Comparison of ENCODE assay signal across 9 mouse cellular contexts in the genomic region with DNA sequence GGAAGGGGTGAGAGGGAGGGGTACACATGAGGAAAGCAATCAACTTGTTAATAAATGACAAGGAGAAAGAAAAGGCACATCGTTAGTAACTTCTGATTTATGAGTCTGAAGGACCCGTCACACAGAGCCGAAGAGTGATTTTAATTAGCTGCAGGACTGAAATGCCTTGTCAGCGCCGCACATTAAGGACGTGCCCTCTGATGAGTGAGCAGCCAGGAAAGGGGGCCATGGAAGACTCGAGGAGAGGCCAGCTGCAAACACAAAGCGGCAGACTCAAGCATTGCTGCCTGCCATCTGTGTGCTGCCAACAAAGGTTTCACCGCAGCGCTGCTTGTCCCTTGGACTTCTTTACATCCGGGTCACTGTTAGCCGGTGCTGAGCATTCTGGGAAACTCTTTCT.
DNase-seq lines count a peak whose midpoint lies in the region; ATAC-seq lines count a peak whose summit lies in the region.
"Had no signal": no experiment of that assay in that cellular context is flagged by ENCODE, and none has a peak within 500 bp of the region (broad histone marks: within the 10 kb centered on the region; RNA-seq: fewer than 3 reads in every experiment).

No protein-coding gene starts in this region.

- H3K4me3 ChIP-seq in kidney, embryonic 16.5 days (ENCODE audit: low read length) = peak overlapping the region; percentile 20
- no peak overlapping the region for H3K4me3 ChIP-seq in forebrain, embryonic 13.5 days
- no peak overlapping the region for H3K4me3 ChIP-seq in neural tube, embryonic 12.5 days

- 19% methylated on average over 12 of the region's 12 CpGs for WGBS in kidney, embryonic 16.5 days
- 21% methylated on average over 12 of the region's 12 CpGs for WGBS in forebrain, embryonic 13.5 days
- 22% methylated on average over 12 of the region's 12 CpGs for WGBS in neural tube, embryonic 12.5 days

- peaks cover 18% of the 10 kb centered on the region for H3K4me1 ChIP-seq in kidney, embryonic 16.5 days (ENCODE audit: insufficient read depth, low read length)
- H3K4me1 ChIP-seq in forebrain, embryonic 13.5 days = peaks cover 8% of the 10 kb centered on the region; the same call in 1 of the 2 replicates
- 0 out of 2 replicates have a peak, but pooled peaks cover 4% of the 10 kb centered on the region for H3K4me1 ChIP-seq in neural tube, embryonic 12.5 days

- DNase-seq in kidney, adult 11 months = no peak
- DNase-seq in kidney, postnatal 4 days = peak; percentile 46 to 58
- no peak for DNase-seq in thymus, postnatal 14 days
- DNase-seq in T-cell, adult 2 months (ENCODE audit: low spot score) = no peak
- DNase-seq: gastrocnemius, postnatal 36 days had no signal

- ATAC-seq in kidney, embryonic 16.5 days (ENCODE audit: low FRiP score, low TSS enrichment) = peak; percentile 86
- ATAC-seq in forebrain, embryonic 13.5 days = peak; percentile 93
- peak; percentile 78 for ATAC-seq in neural tube, embryonic 12.5 days (ENCODE audit: low FRiP score, low read depth)
- no peak for ATAC-seq in granulocyte monocyte progenitor cell, adult 5-6 weeks (replicated peaks; ENCODE audit: poor library complexity, severe bottlenecking)

- H3K27ac ChIP-seq in kidney, embryonic 16.5 days (ENCODE audit: low read length) = peak overlapping the region; percentile 5; the same call in 1 of the 2 replicates
- peak overlapping the region; percentile 31 for H3K27ac ChIP-seq in forebrain, embryonic 13.5 days
- no peak overlapping the region for H3K27ac ChIP-seq in neural tube, embryonic 12.5 days

- H3K27me3 ChIP-seq in kidney, embryonic 16.5 days (ENCODE audit: insufficient read depth, low read length) = no peaks in the 10 kb centered on the region
- H3K27me3 ChIP-seq in forebrain, embryonic 13.5 days = no peaks in the 10 kb centered on the region
- H3K27me3 ChIP-seq in neural tube, embryonic 12.5 days (replicated peaks) = no peaks in the 10 kb centered on the region

- H3K36me3 ChIP-seq in kidney, embryonic 16.5 days (ENCODE audit: insufficient read depth, low read length) = no peaks in the 10 kb centered on the region
- no peaks in the 10 kb centered on the region for H3K36me3 ChIP-seq in forebrain, embryonic 13.5 days (ENCODE audit: poor library complexity, severe bottlenecking)
- no peaks in the 10 kb centered on the region for H3K36me3 ChIP-seq in neural tube, embryonic 12.5 days

- no peak overlapping the region for H3K9ac ChIP-seq in kidney, embryonic 16.5 days (replicated peaks; ENCODE audit: low read length)
- no peak overlapping the region for H3K9ac ChIP-seq in forebrain, embryonic 13.5 days
- H3K9ac ChIP-seq in neural tube, embryonic 12.5 days = no peak overlapping the region

- H3K4me2 ChIP-seq in kidney, embryonic 16.5 days (replicated peaks; ENCODE audit: low read depth, low read length) = peak overlapping the region; percentile 39
- H3K4me2 ChIP-seq in forebrain, embryonic 13.5 days = peak overlapping the region; percentile 50
- peak overlapping the region; percentile 43 for H3K4me2 ChIP-seq in neural tube, embryonic 12.5 days (replicated peaks)

- H3K9me3 ChIP-seq in kidney, embryonic 16.5 days (ENCODE audit: low read length) = peaks cover 11% of the 10 kb centered on the region; the same call in 1 of the 2 replicates
- no peaks in the 10 kb centered on the region; the same call in 1 of the 2 replicates for H3K9me3 ChIP-seq in forebrain, embryonic 13.5 days (replicated peaks)
- no peaks in the 10 kb centered on the region for H3K9me3 ChIP-seq in neural tube, embryonic 12.5 days

Comparison
In these comparisons a context has a peak if more than half of its experiments do, and no peak if none do; other contexts are left out.
1. DNase-seq: peak in kidney, postnatal 4 days (2 of 2); none in kidney, adult 11 months (single experiment), thymus, postnatal 14 days (single experiment) and T-cell, adult 2 months (single experiment).
2. Peak in every context shown above with its lines, with median percentiles within 50 percentile points of each other: H3K4me2 ChIP-seq.